Mouse (Mus musculus) liver, adult 2 months (tissue): ENCODE results near the gene Car14. TPM values are rescaled to one million over a fixed set of nuclear protein-coding genes. Genes with fewer than 3 reads are reported as not detected.
"Not testable (repeated sequence)": the region's sequence is repeated elsewhere in the genome, so short reads cannot be mapped to it uniquely, and the experiment has no call there.

ENCODE experiments used
- DNase-seq: peaks from one replicate; pipeline ENCODE4 v3.0.0-alpha.2; 2011; ENCODE audit warnings: low read depth, low spot score; ENCODE audit errors: extremely low read depth
- H3K27ac ChIP-seq: fragments of 200-500 bp; replicated peaks from 2 replicates; pipeline ENCODE4 v1.5.1; 2012; ENCODE audit warnings: low read depth, mild to moderate bottlenecking, control low read depth, inconsistent platforms, low read length; ENCODE audit not compliant: insufficient read depth
- H3K27me3 ChIP-seq: fragments of 200-500 bp; 2 replicates; pipeline ENCODE4 v1.6.1; 2012; ENCODE audit warnings: mild to moderate bottlenecking, moderate library complexity, low read length, inconsistent platforms; ENCODE audit not compliant: control insufficient read depth, insufficient read depth
- H3K36me3 ChIP-seq: fragments of 200-500 bp; 2 replicates; pipeline ENCODE4 v1.6.1; 2012; ENCODE audit warnings: low read length, inconsistent platforms; ENCODE audit not compliant: control insufficient read depth, insufficient read depth
- H3K4me1 ChIP-seq: fragments of 200-500 bp; 2 replicates; pipeline ENCODE4 v1.6.1; 2011; ENCODE audit warnings: low read length; ENCODE audit not compliant: control insufficient read depth, insufficient read depth
- H3K4me3 ChIP-seq: fragments of 200-500 bp; 2 replicates; pipeline ENCODE4 v1.5.1; 2011; ENCODE audit warnings: low read depth, mild to moderate bottlenecking, control low read depth, low read length, moderate library complexity; ENCODE audit not compliant: insufficient read depth
- H3K79me2 ChIP-seq: fragments of 200-500 bp; 2 replicates; pipeline ENCODE4 v1.6.1; 2012; ENCODE audit warnings: inconsistent platforms, mild to moderate bottlenecking, low read length, moderate library complexity; ENCODE audit not compliant: control insufficient read depth, insufficient read depth
- H3K9ac ChIP-seq: fragments of 200-500 bp; 2 replicates; pipeline ENCODE4 v1.6.1; 2012; ENCODE audit warnings: low read depth, mild to moderate bottlenecking, control low read depth, inconsistent platforms, low read length
- CTCF ChIP-seq: fragments of 200-500 bp; IDR thresholded peaks from 2 replicates; pipeline ENCODE4 v1.5.1; 2011; ENCODE audit warnings: low read depth, low read length, control low read depth
- POLR2A ChIP-seq: fragments of 200-500 bp; IDR thresholded peaks from 2 replicates; pipeline ENCODE4 v1.6.1; 2011; ENCODE audit warnings: low read length, control low read depth; ENCODE audit not compliant: insufficient read depth; ENCODE audit errors: extremely low read depth
- WGBS: fragments of 180-500 bp; shearing (Covaris S2); methylation state at CpG from one replicate; pipeline ENCODE4 v1.1.7; 2018; 5-methylcytosine and 5-hydroxymethylcytosine counted together
- polyA plus RNA-seq: library from polyadenylated mRNA; depleted of rRNA; stranded (reverse); fragments of >200 nt; gene quantifications from 2 replicates; pipeline ENCODE4 v1.2.3, GENCODE M21; 2012
- total RNA-seq: library from RNA; depleted of rRNA; stranded (reverse); fragments of >200 nt; gene quantifications from 2 replicates; pipeline ENCODE4 v1.2.3, GENCODE M21; 2014

Gene Car14
- total and polyA plus RNA-seq, 2 experiments, result 24.5 to 47.9 TPM

GRCm38 (mm10) chr3:95903753-95904502, 563 bp downstream of the Car14 start:
- Histone ChIP-seq H3K27me3 (no peaks in the 10 kb centered on the region), H3K79me2 (no peaks in the 10 kb centered on the region), H3K27ac (peak overlapping the region; percentile 95), H3K4me1 (peaks cover 23% of the 10 kb centered on the region), H3K36me3 (no peaks in the 10 kb centered on the region), H3K4me3 (peak overlapping the region; percentile 41), H3K9ac (peak overlapping the region; percentile 69)
- 8% methylated on average over 15 of the region's 15 CpGs for WGBS
- TF ChIP-seq POLR2A (no peak), CTCF (no peak)
- peak; percentile 92 for DNase-seq

GRCm38 (mm10) chr3:95902643-95903042, 1.8 kb downstream of the Car14 start:
- H3K4me1 ChIP-seq, result peaks cover 23% of the 10 kb centered on the region
- no peak for TF ChIP-seq POLR2A
- TF ChIP-seq CTCF, result no peak
- no peaks in the 10 kb centered on the region for H3K79me2 ChIP-seq
- no peaks in the 10 kb centered on the region for H3K36me3 ChIP-seq
- 22% methylated on average over 6 of the region's 6 CpGs for WGBS
- 0 out of 2 replicates have a peak overlapping the region, but pooled peaks have one; percentile 10 for H3K4me3 ChIP-seq
- DNase-seq, result peak; percentile 56
- no peaks in the 10 kb centered on the region for H3K27me3 ChIP-seq
- peak overlapping the region; percentile 58 for H3K9ac ChIP-seq
- peak overlapping the region; percentile 95 for H3K27ac ChIP-seq

- H3K9ac ChIP-seq, result peak overlapping the region; percentile 58
- peak overlapping the region; percentile 95 for H3K27ac ChIP-seq
- no peak for TF ChIP-seq POLR2A
- TF ChIP-seq CTCF, result no peak
- peaks cover 23% of the 10 kb centered on the region for H3K4me1 ChIP-seq
- 0 out of 2 replicates have a peak overlapping the region, but pooled peaks have one; percentile 10 for H3K4me3 ChIP-seq
- no peaks in the 10 kb centered on the region for H3K36me3 ChIP-seq
- no peak for DNase-seq
- no peaks in the 10 kb centered on the region for H3K27me3 ChIP-seq
- no peaks in the 10 kb centered on the region for H3K79me2 ChIP-seq
These were observed 2.2 kb downstream of the Car14 start for GRCm38 (mm10) chr3:95902373-95902625.

GRCm38 (mm10) chr3:95901616-95902372, 2.7 kb downstream of the Car14 start:
- H3K9ac ChIP-seq, result peak overlapping the region; percentile 10

GRCm38 (mm10) chr3:95899800-95900524, 4.5 kb downstream of the Car14 start:
- WGBS, result 69% methylated on average over 13 of the region's 13 CpGs
- peaks cover 19% of the 10 kb centered on the region for H3K4me1 ChIP-seq
- no peak for DNase-seq
- H3K9ac ChIP-seq, result no peak overlapping the region
- no peak overlapping the region for H3K4me3 ChIP-seq
- no peak for TF ChIP-seq CTCF
- H3K27ac ChIP-seq, result no peak overlapping the region
- no peaks in the 10 kb centered on the region for H3K27me3 ChIP-seq
- no peaks in the 10 kb centered on the region; the same call in 1 of the 2 replicates for H3K36me3 ChIP-seq
- H3K79me2 ChIP-seq, result no peaks in the 10 kb centered on the region

More at GRCm38 (mm10) chr3:95901616-95902372, 2.7 kb downstream of the Car14 start:
- TF ChIP-seq CTCF (no peak), POLR2A (no peak)
- DNase-seq, result peak; percentile 93
- peaks cover 23% of the 10 kb centered on the region for H3K4me1 ChIP-seq
- H3K4me3 ChIP-seq, result no peak overlapping the region
- WGBS, result 19% methylated on average over 9 of the region's 9 CpGs
- H3K27ac ChIP-seq, result peak overlapping the region; percentile 95
- no peaks in the 10 kb centered on the region for H3K36me3 ChIP-seq
- H3K79me2 ChIP-seq, result no peaks in the 10 kb centered on the region
- no peaks in the 10 kb centered on the region for H3K27me3 ChIP-seq

GRCm38 (mm10) chr3:95895501-95895900, 9.0 kb downstream of the Car14 start:
- not testable (repeated sequence) for DNase-seq

More at GRCm38 (mm10) chr3:95895501-95895900, 9.0 kb downstream of the Car14 start:
- not testable (repeated sequence) for H3K4me1 ChIP-seq, H3K27me3 ChIP-seq, H3K79me2 ChIP-seq, H3K4me3 ChIP-seq, H3K36me3 ChIP-seq, H3K9ac ChIP-seq, H3K27ac ChIP-seq
- WGBS, result 88% methylated on average over 7 of the region's 7 CpGs
